ENCODE assay signal across 12 mouse cellular contexts in the genomic region with DNA sequence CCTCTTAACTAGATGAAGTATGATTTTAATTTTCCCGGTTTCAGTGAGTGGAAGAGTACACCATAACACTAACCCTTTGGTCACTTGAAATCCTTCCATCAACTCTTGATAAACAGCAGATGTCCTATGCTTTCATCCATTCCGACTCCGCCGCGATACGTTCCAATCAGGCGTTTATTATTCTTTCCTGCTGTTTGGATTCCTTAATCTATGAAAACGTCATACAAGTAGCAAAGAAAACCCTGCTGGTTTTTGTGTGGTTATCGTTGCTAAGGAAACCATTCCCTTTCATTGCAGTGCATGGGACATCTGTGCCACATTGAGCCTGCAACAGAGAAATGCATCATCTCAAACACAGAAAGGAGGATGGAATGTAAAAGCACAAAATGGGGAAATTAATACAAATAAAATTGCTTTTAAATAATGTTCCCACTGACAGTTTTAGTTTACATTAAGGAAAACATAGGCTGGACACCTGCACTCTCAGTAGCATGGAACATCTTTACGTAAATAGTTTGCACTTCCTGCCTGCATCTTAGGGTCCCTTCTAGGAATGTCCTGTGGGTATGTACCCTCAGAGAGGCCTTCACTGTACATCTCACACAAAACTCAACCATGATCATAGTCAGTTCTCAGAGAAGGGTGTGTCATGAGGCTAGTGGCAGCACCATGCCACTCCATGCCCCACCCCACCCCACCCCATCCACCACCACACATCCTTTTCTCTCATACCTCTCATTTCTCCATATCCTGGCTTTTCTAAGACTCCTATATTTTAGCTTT.
A peak's percentile ranks its signal among the peaks of the same experiment; 100 is the strongest.
DNase-seq lines count a peak whose midpoint lies in the region; ATAC-seq and TF ChIP-seq lines count a peak whose summit lies in the region.
"Had no signal": no experiment of that assay in that cellular context is flagged by ENCODE, and none has a peak within 500 bp of the region (broad histone marks: within the 10 kb centered on the region; RNA-seq: fewer than 3 reads in every experiment).

No protein-coding gene starts in this region.

- no peaks in the 10 kb centered on the region for H3K27me3 ChIP-seq in lung, embryonic 14.5 days (ENCODE audit: insufficient read depth, low read length)
- H3K27me3 ChIP-seq in forebrain, embryonic 13.5 days: no peaks in the 10 kb centered on the region
- no peaks in the 10 kb centered on the region for H3K27me3 ChIP-seq in neural tube, embryonic 15.5 days (replicated peaks)
- H3K27me3 ChIP-seq: CH12.LX had no signal

- no peak for ATAC-seq in lung, embryonic 14.5 days (ENCODE audit: insufficient read depth)
- peak; percentile 89 for ATAC-seq in forebrain, embryonic 13.5 days
- ATAC-seq in neural tube, embryonic 15.5 days (ENCODE audit: low FRiP score): peak; percentile 45; the same call in 1 of the 2 replicates

- TF ChIP-seq CTCF in lung, embryonic 14.5 days (IDR thresholded peaks at IDR 0.05; ENCODE audit: low read depth): no peak

- no peak overlapping the region for H3K9ac ChIP-seq in lung, embryonic 14.5 days
- no peak overlapping the region for H3K9ac ChIP-seq in forebrain, embryonic 13.5 days
- no peak overlapping the region for H3K9ac ChIP-seq in neural tube, embryonic 15.5 days (replicated peaks)

- no peaks in the 10 kb centered on the region for H3K9me3 ChIP-seq in lung, embryonic 14.5 days (ENCODE audit: low read depth, low read length)
- H3K9me3 ChIP-seq in forebrain, embryonic 13.5 days (replicated peaks): no peaks in the 10 kb centered on the region
- H3K9me3 ChIP-seq in neural tube, embryonic 15.5 days (replicated peaks): no peaks in the 10 kb centered on the region

- no peak overlapping the region for H3K4me2 ChIP-seq in lung, embryonic 14.5 days
- H3K4me2 ChIP-seq in forebrain, embryonic 13.5 days: 0 out of 2 replicates have a peak overlapping the region, but pooled peaks have one; percentile 0
- H3K4me2 ChIP-seq in neural tube, embryonic 15.5 days: peak overlapping the region; percentile 17

- no peak overlapping the region for H3K27ac ChIP-seq in lung, embryonic 14.5 days (ENCODE audit: low read depth)
- H3K27ac ChIP-seq in forebrain, embryonic 13.5 days: peak overlapping the region; percentile 71
- H3K27ac ChIP-seq in neural tube, embryonic 15.5 days (replicated peaks): no peak overlapping the region

- no peaks in the 10 kb centered on the region for H3K4me1 ChIP-seq in lung, embryonic 14.5 days (ENCODE audit: insufficient read depth)
- H3K4me1 ChIP-seq in forebrain, embryonic 13.5 days: peaks cover 24% of the 10 kb centered on the region
- peaks cover 22% of the 10 kb centered on the region for H3K4me1 ChIP-seq in neural tube, embryonic 15.5 days

- DNase-seq in lung, embryonic 14.5 days: peak; percentile 17
- no peak for DNase-seq in lung, postnatal 10 days
- DNase-seq in layer of hippocampus, adult 9-11 months: peak; percentile 69
- no peak for DNase-seq in urinary bladder, postnatal 14 days (ENCODE audit: low spot score)
- DNase-seq in adrenal gland, postnatal 36 days: no peak
- no peak for DNase-seq in adrenal gland, adult (ENCODE audit: inconsistent age in 2 of 2, low spot score in 1 of 2)
- DNase-seq: cerebellum, postnatal 25 days; gastrocnemius, postnatal 14 days; lung, postnatal 14 days had no signal

- H3K4me3 ChIP-seq in lung, embryonic 14.5 days (ENCODE audit: low read depth, low read length): no peak overlapping the region
- H3K4me3 ChIP-seq in forebrain, embryonic 13.5 days: no peak overlapping the region
- no peak overlapping the region for H3K4me3 ChIP-seq in neural tube, embryonic 15.5 days (replicated peaks)

- WGBS in lung, embryonic 14.5 days: 36% methylated on average over 10 of the region's 10 CpGs
- WGBS in forebrain, embryonic 13.5 days: 24% methylated on average over 10 of the region's 10 CpGs
- WGBS in neural tube, embryonic 15.5 days: 33% methylated on average over 10 of the region's 10 CpGs

- H3K36me3 ChIP-seq in lung, embryonic 14.5 days (ENCODE audit: insufficient read depth): no peaks in the 10 kb centered on the region
- no peaks in the 10 kb centered on the region for H3K36me3 ChIP-seq in forebrain, embryonic 13.5 days (ENCODE audit: poor library complexity, severe bottlenecking)
- no peaks in the 10 kb centered on the region for H3K36me3 ChIP-seq in neural tube, embryonic 15.5 days

Comparison
In these comparisons a context has a peak if more than half of its experiments do, and no peak if none do; other contexts are left out.
1. DNase-seq: peak in lung, embryonic 14.5 days (single experiment) and layer of hippocampus, adult 9-11 months (single experiment); none in lung, postnatal 10 days (single experiment), urinary bladder, postnatal 14 days (single experiment), adrenal gland, postnatal 36 days (0 of 2) and adrenal gland, adult (0 of 2).